Mouse (Mus musculus): ENCODE data around the gene Serpina1f.

Serpina1f gene

DNA sequence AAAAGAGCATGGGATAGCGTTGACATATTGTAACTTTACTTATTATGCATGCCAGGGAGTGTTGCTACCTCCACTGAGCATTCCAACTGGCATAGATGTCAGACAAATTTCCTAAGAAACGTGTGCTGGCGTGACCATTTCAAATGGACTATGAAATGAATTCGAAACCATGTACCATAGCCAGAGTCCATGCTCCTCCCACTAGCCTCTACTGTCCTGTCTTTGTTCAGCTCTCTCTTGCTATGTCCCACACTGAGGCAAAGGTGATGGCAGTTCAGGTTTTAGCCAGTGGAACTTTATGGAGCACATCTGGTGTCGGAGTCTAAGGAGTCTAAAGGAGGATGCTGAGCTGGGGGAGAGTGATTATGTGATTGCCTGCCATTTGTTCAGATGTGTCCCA is 35.3 kb downstream of the Serpina1f start:
- DNase-seq, result no peak

DNA sequence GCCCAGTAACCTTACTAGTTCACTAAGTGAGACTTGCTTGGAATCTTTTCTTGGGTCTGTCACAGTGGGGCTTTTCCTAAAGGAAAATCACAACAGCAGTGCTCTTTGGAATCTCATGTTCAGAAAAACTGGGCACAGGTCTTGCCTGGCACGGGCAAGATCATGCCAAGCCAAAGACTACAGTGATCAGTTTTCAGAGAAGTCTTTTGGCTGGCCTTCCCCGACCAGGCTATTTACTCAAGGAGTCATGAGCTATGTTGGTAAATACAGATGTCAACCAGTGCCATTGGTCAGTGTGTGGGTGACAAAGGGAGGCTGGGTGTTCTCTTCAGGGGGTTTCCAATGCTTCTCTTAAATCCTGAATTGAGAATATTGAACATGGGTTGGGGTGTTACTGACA is 36.2 kb downstream of the Serpina1f start:
- DNase-seq, result peak; percentile 5 to 12

- DNase-seq, result no peak
Observed at GRCm38 (mm10) chr12:103657991-103658390, 37.3 kb downstream of the Serpina1f start.

GRCm38 (mm10) chr12:103656848-103657626 is 38.3 kb downstream of the Serpina1f start, which contains the start of gene Serpina6:
Serpina6 (minus strand) TSS chr12:103657212.
- DNase-seq, result no peak

DNA sequence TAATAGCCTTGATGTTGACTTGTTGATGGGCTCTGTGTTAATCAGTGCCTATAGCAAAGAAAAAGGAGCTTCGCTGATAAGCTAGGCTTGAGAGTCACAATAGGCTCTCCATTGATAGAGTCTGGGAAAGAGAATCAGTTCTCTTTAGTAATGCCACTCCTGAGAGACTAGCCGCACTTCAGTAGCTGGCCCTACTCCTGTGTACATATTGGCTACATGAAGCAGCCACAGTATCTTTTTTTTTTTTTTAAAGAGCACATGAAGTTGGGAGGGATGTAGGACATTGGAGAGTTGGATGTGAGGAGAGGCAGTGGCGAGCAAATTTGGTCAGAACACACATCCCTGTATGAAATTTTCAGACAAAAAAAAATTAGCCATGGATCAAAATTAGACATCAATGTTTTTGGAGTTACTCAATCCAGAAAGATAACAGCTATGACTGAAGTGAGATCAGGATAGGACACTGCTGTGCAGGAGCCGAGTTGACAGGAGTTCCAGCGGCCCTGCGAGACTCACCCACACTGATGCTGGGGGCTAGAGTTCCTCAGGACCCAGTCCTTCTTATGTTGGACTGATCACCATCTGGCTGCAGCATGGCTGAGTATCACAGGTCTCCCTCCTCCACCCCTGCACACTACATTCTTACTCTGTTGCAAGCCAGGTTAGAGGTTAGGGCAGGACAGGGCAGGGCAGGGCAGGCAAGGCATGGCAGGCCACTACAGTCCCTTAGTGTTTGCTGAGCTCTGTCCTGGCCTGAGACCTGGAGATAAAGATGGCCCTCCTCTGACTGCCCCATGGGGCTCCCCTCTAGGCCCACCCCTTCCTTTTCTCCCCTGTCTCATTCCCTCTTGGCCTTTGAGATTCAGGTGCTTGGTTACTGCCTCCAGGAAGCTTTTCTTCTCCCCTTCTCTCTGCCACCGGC is 39.9 kb downstream of the Serpina1f start:
- no peak for DNase-seq

- no peak for DNase-seq
Observed at GRCm38 (mm10) chr12:103653836-103654235, 41.5 kb downstream of the Serpina1f start.

- DNase-seq, result no peak
Observed at GRCm38 (mm10) chr12:103646314-103646713, 49.0 kb downstream of the Serpina1f start.

GRCm38 (mm10) chr12:103644601-103645000 is 50.7 kb downstream of the Serpina1f start:
- no peak for DNase-seq

DNA sequence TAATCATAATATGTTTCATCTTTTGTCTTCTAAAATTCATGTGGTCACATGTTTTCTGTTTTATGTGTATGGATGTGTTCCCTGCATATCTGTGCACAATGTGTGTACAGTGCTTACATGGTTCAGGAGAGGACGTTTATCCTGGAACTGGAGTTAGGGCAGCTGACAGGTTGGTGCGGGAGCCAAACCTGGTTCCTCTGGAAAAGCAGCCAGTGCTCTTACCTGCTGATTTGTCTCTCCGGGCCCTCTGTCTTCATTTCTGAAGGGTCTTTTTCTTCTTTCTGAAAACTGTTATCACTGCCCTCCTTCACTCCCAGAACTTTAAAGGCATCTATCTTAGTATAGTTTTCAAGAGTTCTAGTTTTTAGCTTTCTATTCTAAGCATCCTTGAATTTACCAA is 51.5 kb downstream of the Serpina1f start:
- no peak for DNase-seq

DNA sequence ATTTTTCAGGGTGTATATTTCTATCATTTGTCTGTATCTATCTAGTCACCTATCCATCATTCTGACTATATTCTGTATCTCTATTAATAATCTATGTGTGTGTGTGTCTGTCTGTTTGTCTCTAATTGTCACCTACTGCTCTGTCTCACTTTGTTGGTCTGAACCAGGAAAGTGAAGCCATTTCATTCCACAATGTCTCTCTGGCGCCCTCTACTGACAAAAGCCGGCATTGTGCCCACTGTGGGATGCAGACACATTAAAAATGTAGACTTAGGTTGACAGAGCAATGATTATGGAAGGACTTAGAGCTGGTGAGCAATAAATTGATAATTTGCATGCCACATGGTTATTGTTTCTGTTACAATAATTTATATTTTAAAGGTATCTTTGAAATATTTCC is 52.0 kb downstream of the Serpina1f start:
- DNase-seq, result peak; percentile 94 to 97

All from cerebellum, postnatal 10 days (tissue).